Mouse (Mus musculus): ENCODE data around the gene Olfr56.
"Not testable (repeated sequence)": the region's sequence is repeated elsewhere in the genome, so short reads cannot be mapped to it uniquely, and the experiment has no call there.

Olfr56 gene

GRCm38 (mm10) chr11:49168839-49169611 is 190.3 kb downstream of the Olfr56 start:
- peak; percentile 40 for DNase-seq (ENCODE audit: low read depth, low spot score)

- no peak for DNase-seq (ENCODE audit: low read depth, low spot score)
Observed at GRCm38 (mm10) chr11:49170576-49170975, 191.9 kb downstream of the Olfr56 start.

- no peak for DNase-seq (ENCODE audit: low read depth, low spot score)
Observed at GRCm38 (mm10) chr11:49175345-49175744, 196.7 kb downstream of the Olfr56 start.

- not testable (repeated sequence) for DNase-seq (ENCODE audit: low read depth, low spot score)
Observed at GRCm38 (mm10) chr11:49176047-49176779, 197.5 kb downstream of the Olfr56 start.

GRCm38 (mm10) chr11:49183172-49183571 is 204.5 kb downstream of the Olfr56 start:
- DNase-seq (ENCODE audit: low read depth, low spot score): no peak
